7 mouse cellular contexts compared by ENCODE assay signal in the genomic region with DNA sequence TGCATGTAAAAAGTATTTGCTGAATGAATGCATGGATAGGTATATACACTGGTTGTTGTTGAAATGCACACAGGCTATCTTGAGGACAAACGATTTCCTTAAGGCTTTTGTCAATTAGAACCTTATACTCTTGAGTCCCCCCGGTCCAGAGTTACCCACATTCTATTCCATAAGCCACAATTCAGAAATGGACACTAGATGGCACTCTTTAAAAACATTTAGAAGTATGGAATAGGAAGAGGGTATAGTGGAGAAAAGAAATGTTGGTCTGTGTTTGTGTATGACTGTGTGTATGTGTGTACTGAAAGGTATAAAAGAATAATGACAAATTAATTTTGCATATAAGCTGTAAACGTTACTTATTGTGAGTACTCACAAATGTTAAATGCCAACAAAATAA. TPM values are rescaled to one million over a fixed set of nuclear protein-coding genes. Genes with fewer than 3 reads are reported as not detected.
DNase-seq lines count a peak whose midpoint lies in the region; ATAC-seq lines count a peak whose summit lies in the region.

No protein-coding gene starts in this region.

- no peaks in the 10 kb centered on the region for H3K9me3 ChIP-seq in lung, embryonic 15.5 days
- no peaks in the 10 kb centered on the region for H3K9me3 ChIP-seq in hindbrain, embryonic 15.5 days
- no peaks in the 10 kb centered on the region for H3K9me3 ChIP-seq in midbrain, embryonic 13.5 days

- no peak overlapping the region for H3K9ac ChIP-seq in lung, embryonic 15.5 days
- no peak overlapping the region for H3K9ac ChIP-seq in hindbrain, embryonic 15.5 days
- no peak overlapping the region for H3K9ac ChIP-seq in midbrain, embryonic 13.5 days (replicated peaks)

- H3K4me2 ChIP-seq in lung, embryonic 15.5 days, result no peak overlapping the region
- H3K4me2 ChIP-seq in hindbrain, embryonic 15.5 days, result no peak overlapping the region
- no peak overlapping the region for H3K4me2 ChIP-seq in midbrain, embryonic 13.5 days (replicated peaks)

- no peaks in the 10 kb centered on the region; the same call in 1 of the 2 replicates for H3K4me1 ChIP-seq in lung, embryonic 15.5 days
- peaks cover 7% of the 10 kb centered on the region for H3K4me1 ChIP-seq in hindbrain, embryonic 15.5 days (replicated peaks)
- peaks cover 18% of the 10 kb centered on the region for H3K4me1 ChIP-seq in midbrain, embryonic 13.5 days (replicated peaks)

- H3K27ac ChIP-seq in lung, embryonic 15.5 days, result no peak overlapping the region
- H3K27ac ChIP-seq in hindbrain, embryonic 15.5 days (replicated peaks), result no peak overlapping the region
- H3K27ac ChIP-seq in midbrain, embryonic 13.5 days, result no peak overlapping the region

- no peak overlapping the region for H3K4me3 ChIP-seq in lung, embryonic 15.5 days
- H3K4me3 ChIP-seq in hindbrain, embryonic 15.5 days, result no peak overlapping the region
- no peak overlapping the region for H3K4me3 ChIP-seq in midbrain, embryonic 13.5 days (replicated peaks)

- H3K36me3 ChIP-seq in lung, embryonic 15.5 days, result peaks cover 28% of the 10 kb centered on the region
- H3K36me3 ChIP-seq in hindbrain, embryonic 15.5 days, result peaks cover 15% of the 10 kb centered on the region; the same call in 1 of the 2 replicates
- H3K36me3 ChIP-seq in midbrain, embryonic 13.5 days, result peaks cover 30% of the 10 kb centered on the region

- no peaks in the 10 kb centered on the region for H3K27me3 ChIP-seq in lung, embryonic 15.5 days
- H3K27me3 ChIP-seq in hindbrain, embryonic 15.5 days, result no peaks in the 10 kb centered on the region
- H3K27me3 ChIP-seq in midbrain, embryonic 13.5 days, result no peaks in the 10 kb centered on the region

- DNase-seq in lung, postnatal 4 days, result no peak
- peak; percentile 26 for DNase-seq in brain, embryonic 18.5 days (ENCODE audit: low read depth, low spot score)
- no peak for DNase-seq in urinary bladder, postnatal 25 days (ENCODE audit: low spot score)
- DNase-seq in spleen, postnatal 14 days (ENCODE audit: low spot score in 2 of 2), result no peak

- ATAC-seq in lung, embryonic 15.5 days (ENCODE audit: borderline replicate concordance, extremely low read depth, low FRiP score, low TSS enrichment), result peak; percentile 70; the same call in 1 of the 2 replicates
- ATAC-seq in hindbrain, embryonic 15.5 days (ENCODE audit: low FRiP score, low read depth), result peak; percentile 73
- ATAC-seq in midbrain, embryonic 13.5 days, result peak; percentile 88

- WGBS in lung, embryonic 15.5 days, result 50% methylated on average over 3 of the region's 3 CpGs
- WGBS in hindbrain, embryonic 15.5 days, result 66% methylated on average over 3 of the region's 3 CpGs
- WGBS in midbrain, embryonic 13.5 days, result 69% methylated on average over 3 of the region's 3 CpGs

RNA-seq across cellular contexts. Expression of a gene that starts 5.8 kb away (rescaled TPM):
- polyA plus RNA-seq in lung, embryonic 15.5 days (2015; fragmentation: Nextera tagmentation; extraction: Ambion mirVana), result 20.4 and 21.8 TPM in 2 replicates
- 15.7 and 16.3 TPM in 2 replicates for polyA plus RNA-seq in hindbrain, embryonic 15.5 days (2015; fragmentation: Nextera tagmentation; extraction: Ambion mirVana)
- 25.5 and 26.2 TPM in 2 replicates for polyA plus RNA-seq in midbrain, embryonic 13.5 days (2015; fragmentation: Nextera tagmentation; extraction: Ambion mirVana)

RNA-seq across cellular contexts. Expression of a gene that starts 6.0 kb away (rescaled TPM):
- polyA plus RNA-seq in lung, embryonic 15.5 days (2015; fragmentation: Nextera tagmentation; extraction: Ambion mirVana), result 7.4 and 8.2 TPM in 2 replicates
- 3.0 and 3.7 TPM in 2 replicates for polyA plus RNA-seq in hindbrain, embryonic 15.5 days (2015; fragmentation: Nextera tagmentation; extraction: Ambion mirVana)
- polyA plus RNA-seq in midbrain, embryonic 13.5 days (2015; fragmentation: Nextera tagmentation; extraction: Ambion mirVana), result 5.2 and 5.6 TPM in 2 replicates
